Mouse (Mus musculus) brain, embryonic 14.5 days (tissue): ENCODE measurements around the gene Sh3rf1. TPM values are rescaled to one million over a fixed set of nuclear protein-coding genes. Genes with fewer than 3 reads are reported as not detected.
A peak's percentile ranks its signal among the peaks of the same experiment; 100 is the strongest.

Source experiments
- DNase-seq: peaks from one replicate; pipeline ENCODE4 v3.0.0-alpha.2; 2011; ENCODE audit warnings: low read depth
- CTCF ChIP-seq: fragments of 200-500 bp; IDR thresholded peaks from 2 replicates; pipeline ENCODE4 v1.5.1; 2012; ENCODE audit warnings: inconsistent platforms, mild to moderate bottlenecking, moderate library complexity, borderline replicate concordance; ENCODE audit not compliant: insufficient read depth, insufficient read length; ENCODE audit errors: extremely low read depth
- POLR2A ChIP-seq: fragments of 200-500 bp; IDR thresholded peaks from 2 replicates; pipeline ENCODE4 v1.6.1; 2012; ENCODE audit warnings: mild to moderate bottlenecking, inconsistent platforms, borderline replicate concordance; ENCODE audit not compliant: poor library complexity, insufficient read depth, insufficient read length, severe bottlenecking; ENCODE audit errors: extremely low read depth
- polyA plus RNA-seq: library from polyadenylated mRNA; depleted of rRNA; stranded (reverse); fragments of >200 nt; gene quantifications from 2 replicates; pipeline ENCODE4 v1.2.3, GENCODE M21; 2012

Gene Sh3rf1
- polyA plus RNA-seq, 1 experiment, result 33.3 TPM

DNA sequence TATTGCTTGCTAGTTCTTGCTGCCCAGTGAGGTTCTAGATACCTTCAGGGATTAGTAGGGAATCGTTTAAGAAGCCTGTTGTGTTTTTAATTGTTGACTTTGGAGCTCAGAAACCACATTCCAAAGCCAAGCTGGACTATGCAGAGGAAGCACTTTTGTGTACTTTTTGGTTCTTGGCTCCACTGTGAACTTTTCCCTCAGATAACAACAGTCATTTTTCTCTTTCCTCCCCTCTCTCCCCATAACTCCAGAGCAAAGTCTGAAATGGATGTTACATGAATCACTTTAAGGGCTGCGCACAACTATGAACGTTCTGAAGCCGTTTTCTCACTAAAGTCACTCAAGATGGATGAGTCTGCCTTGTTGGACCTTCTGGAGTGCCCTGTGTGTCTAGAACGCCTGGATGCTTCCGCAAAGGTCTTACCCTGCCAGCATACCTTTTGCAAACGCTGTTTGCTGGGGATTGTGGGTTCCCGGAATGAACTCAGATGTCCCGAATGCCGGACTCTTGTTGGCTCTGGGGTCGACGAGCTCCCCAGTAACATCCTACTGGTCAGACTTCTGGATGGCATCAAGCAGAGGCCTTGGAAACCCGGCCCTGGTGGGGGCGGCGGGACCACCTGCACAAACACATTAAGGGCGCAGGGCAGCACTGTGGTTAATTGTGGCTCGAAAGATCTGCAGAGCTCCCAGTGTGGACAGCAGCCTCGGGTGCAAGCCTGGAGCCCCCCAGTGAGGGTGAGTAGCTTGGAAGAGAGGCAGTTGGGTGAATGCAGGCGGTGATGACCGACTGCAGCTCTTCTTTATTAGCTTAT, 2.1 kb downstream of the Sh3rf1 start:
- TF ChIP-seq POLR2A (no peak), CTCF (no peak)

DNA sequence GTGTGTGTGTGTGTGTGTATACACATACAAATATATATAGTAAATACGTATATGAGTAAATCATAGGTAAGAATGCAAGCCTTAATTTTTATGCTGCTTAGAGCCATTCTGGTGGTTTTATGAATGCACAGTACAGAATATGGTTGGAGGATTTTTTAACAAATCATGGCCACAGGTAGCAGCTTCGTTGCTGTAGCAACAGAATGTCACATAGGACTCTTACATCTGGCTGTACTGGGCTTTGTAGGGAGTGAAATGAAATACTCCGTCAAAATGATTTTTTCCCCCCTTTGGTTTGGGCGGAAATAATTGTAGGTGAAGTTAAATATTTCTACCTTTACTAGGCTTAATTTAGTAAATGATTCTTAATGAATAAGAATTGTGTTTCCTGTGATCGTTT, 3.0 kb downstream of the Sh3rf1 start:
- DNase-seq, result peak; percentile 59
- TF ChIP-seq POLR2A, result no peak
- TF ChIP-seq CTCF, result no peak

More for the DNA sequence above, 2.1 kb downstream of the Sh3rf1 start:
- DNase-seq, result no peak

DNA sequence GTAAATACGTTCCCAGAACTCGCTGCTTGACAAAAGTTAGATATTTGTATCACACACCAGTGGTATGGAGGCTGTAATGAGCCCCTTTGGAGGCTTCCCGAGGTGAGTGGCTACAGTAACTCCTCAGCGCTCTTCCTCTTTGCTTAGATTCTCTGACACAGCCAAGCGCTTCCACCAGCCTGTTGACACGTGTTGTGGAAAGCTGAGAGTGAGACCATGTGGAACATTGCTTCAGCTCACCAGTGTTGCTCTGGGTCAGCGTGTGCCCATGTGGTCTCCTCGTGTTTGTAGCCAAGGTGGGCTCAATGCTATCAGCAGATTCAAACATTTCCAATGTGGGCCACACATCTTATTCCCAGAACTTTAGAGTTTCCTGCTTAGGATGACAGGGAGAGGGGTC, 5.0 kb downstream of the Sh3rf1 start:
- no peak for TF ChIP-seq POLR2A
- TF ChIP-seq CTCF, result no peak
- DNase-seq, result no peak

DNA sequence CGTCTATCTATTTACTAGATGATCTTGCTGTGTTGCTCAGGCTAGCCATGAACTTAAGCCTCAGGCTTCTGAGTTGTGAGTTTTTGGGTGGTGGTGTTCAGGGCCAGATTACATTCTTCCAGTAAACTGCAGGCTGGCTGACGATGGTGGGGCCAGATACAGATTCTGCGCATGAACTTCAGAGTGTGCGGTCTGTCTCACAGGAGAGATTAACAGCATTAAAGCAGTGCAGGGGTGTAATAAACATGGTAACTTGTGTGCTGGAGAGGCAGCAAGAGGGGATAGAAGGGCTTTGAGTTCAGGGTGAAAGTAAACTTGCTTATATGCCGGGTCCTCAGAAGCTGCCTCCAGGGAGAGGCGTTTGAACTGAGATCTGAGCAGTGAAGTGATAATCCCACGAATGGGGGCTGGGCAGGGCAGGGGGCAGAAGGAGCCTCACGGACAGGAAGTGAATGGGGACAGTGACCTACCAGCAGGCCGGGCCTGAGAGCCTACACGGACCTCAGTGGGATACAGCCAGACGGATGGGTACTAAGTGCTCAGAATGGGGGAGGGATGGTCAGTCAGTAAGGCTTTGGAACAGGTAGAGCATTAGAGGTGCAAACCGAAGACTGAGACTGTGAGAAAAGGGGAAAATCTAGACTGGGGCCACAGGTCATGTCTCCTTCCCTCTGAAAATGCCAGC, 6.0 kb downstream of the Sh3rf1 start:
- no peak for TF ChIP-seq POLR2A
- no peak for TF ChIP-seq CTCF
- DNase-seq, result no peak

DNA sequence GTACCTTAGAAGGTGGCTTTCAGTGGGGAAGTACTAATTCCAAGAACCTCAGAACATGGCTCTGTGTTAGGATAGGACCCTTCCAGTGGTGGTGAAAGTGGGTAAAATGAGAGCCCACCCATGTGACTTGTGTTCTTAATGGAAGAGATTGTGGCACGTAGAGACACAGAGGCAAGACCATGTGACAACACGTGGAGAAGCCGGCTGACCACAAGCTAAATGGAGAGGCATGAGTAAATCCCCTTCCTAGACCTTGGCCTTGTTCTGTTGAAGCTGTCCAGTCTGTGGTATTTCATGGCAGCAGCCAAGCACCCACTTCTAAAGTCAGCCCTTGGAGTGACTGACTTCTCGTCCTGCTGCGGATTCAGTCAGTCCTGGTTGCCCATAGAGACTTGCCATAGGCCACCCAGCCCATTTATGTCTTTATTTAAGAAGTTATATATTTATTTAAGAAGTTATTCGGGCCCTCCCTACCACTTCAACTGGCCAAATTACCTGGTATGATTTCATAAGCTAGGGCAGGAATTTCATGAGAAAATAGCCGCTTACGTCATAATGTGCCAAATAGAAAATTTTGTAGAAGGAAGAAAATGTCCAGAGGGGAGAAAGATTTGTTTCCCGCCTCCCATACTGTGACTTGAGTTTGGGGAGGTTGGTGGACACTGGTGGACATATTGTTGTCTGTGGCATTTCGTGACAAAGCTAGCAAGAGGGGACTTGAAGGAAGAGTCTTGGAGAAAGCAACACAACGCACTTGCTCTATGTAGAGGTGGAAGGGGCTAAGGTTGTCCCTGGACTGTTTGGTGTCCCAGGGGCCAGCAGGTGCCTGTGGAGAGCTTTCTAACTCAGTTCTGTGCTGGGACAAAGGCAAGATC, 7.4 kb downstream of the Sh3rf1 start:
- TF ChIP-seq POLR2A (no peak), CTCF (no peak)
- no peak for DNase-seq

DNA sequence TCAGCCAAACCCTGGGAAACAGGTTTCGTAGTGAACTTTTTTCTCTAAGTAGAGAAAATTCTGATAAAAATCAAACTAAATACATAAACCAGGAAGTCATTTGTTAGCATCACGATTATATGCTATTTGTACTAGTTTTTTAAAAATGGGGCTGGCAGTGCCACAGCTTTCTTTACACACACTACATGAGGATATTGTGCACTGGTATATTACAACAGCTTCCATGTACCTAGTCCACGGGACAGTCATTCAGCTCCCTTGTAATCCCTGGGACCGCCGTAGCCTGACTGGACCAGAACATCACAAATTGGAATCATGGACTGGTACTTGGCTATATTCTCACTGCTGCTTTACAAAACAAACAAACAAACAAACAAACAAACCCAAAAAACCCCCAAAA, 11.8 kb downstream of the Sh3rf1 start:
- TF ChIP-seq POLR2A, result no peak
- no peak for TF ChIP-seq CTCF
- no peak for DNase-seq

DNA sequence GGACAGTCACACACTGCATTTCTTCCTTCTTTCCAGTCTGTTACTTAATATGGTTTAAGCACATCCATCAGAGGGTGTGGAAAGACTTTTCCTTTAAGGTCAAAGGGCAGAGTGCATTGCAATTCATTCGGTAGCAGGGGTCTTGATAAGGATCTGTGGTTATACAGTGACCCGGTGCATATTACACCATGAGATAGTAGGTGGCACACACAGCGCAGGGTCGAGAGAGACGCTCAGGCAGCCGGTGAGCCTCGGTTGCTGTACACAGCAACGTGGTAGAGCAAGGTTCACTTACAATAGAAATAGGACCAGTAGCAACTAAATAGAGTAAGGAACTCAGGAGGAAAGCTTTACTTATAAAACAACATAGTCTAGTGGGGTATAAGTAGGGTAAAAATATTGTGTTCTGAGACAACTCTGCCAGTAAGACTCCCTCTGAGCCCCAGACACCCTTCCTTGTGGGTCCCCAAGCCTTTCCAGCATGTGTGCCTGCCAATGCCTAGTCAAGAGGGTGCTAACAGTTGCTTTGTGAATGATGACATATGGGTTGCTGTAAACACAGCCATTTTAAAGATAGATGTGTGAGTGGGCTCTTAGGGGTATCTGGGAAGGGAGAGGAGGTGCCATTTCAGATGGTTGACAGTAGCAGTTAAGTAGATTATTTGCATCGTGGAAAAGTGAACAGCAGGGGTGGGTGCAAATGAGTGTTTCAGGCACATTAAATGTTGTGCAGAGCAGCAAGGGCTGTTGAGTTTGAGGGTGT, 13.0 kb downstream of the Sh3rf1 start:
- DNase-seq, result peak; percentile 93
- TF ChIP-seq CTCF, result no peak
- TF ChIP-seq POLR2A, result no peak

DNA sequence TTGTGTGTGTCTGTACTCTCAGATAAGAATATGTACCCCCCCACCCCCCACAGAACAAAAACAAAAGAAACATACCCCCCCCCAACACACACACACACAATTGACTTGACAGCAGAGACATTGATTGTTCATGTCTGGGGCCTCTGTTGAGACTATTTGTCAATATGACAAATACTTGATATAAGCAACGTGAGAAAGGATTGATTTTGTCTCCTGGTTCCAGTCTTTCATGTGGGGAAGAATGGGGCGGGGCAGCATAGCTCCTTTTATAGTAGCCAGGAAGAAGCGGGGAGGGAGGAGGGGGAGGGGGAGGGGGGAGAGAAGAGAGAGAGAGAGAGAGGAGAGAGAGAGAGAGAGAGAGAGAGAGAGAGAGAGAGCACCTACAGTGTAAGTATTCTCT, 15.9 kb downstream of the Sh3rf1 start:
- TF ChIP-seq CTCF (no peak), POLR2A (no peak)
- no peak for DNase-seq

DNA sequence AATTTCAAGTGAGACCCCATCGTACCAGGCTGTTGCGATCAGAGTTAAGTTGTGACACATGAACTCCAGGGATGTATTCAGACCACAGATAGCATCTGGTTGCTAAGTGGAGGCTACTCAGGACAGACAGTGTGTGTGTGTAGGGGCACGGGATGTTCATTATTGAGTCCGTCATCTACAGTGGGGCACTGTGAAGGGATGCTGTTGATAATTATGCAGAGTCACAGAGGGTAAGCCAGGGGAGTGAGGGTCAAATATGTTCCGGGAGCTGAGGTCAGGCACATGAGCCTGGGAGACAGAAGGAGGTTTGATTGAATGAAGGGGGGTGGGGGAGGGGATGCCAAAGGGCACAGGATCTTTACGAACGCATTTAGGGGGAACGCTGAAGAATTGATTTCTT, 17.6 kb downstream of the Sh3rf1 start:
- DNase-seq, result no peak
- TF ChIP-seq POLR2A, result no peak
- TF ChIP-seq CTCF, result no peak

DNA sequence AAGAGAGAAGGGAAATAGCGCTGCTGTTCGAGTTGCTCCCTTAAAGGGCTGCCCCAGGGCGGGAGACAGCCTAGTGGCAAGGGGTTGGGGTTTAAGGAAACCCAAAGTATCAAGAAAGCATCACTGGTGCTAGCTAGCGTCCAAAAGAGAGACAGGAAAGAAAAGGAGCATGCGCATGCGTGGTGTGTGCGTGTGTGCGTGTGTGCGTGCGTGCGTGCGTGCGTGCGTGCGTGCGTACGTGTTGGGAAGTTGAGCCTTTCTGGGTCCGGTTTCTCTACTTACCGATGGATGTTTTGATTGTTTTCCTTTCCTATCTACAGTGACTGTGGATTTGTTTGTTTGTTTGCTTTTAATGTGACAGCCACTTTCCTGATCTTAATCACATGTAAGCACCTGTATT, 19.2 kb downstream of the Sh3rf1 start:
- no peak for DNase-seq
- no peak for TF ChIP-seq POLR2A

DNA sequence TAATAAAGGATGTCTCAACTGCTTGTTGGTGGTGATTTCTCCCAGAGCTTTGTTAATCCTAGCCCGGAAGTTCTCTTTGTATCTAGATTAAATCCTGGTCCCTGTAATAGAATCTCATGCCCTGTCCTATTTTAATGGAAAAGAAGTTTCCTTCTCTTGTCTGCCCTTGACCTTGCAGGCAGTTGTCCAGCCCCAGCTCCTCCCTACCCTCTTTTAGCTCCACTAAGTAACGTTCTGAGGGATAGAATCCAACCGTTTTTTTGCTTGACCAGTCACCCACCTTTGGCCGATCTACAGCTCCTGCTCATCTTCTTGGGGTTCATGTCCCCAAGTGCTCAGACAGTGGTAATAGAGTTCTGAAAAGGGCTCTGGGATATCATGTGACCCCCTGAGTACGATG, 19.8 kb downstream of the Sh3rf1 start:
- TF ChIP-seq CTCF (no peak), POLR2A (no peak)
- DNase-seq, result no peak

DNA sequence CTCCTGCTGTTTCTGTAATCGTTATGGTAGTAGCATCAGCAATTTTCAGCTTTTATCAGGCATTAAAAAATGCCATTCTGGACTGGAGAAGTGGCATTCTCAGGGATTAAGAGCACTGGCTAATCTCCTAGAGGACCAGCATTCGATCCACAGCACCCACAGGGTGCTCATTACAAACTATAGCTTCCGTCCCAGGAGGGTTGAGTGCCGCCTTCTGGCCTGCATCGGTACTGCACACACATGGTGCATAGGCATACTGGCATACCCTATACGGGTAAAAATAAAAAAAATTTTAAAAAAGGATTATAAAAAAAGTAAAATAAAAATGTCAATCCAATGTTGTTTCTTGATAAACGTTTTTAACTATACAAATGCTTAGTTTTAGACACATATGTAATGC, 20.5 kb downstream of the Sh3rf1 start:
- TF ChIP-seq CTCF (peak; percentile 30; the same call in 1 of the 2 replicates), POLR2A (no peak)
- DNase-seq, result no peak
